Mouse (Mus musculus) cortical plate, adult 2 months (tissue): ENCODE measurements around the gene Rpl36a. TPM values are rescaled to one million over a fixed set of nuclear protein-coding genes. Genes with fewer than 3 reads are reported as not detected.
A peak's percentile ranks its signal among the peaks of the same experiment; 100 is the strongest.
"Not testable (repeated sequence)": the region's sequence is repeated elsewhere in the genome, so short reads cannot be mapped to it uniquely, and the experiment has no call there.

Experiments used
- H3K27ac ChIP-seq: fragments of 200-500 bp; 2 replicates; pipeline ENCODE4 v1.5.1; 2012; ENCODE audit warnings: low read length, control low read depth, inconsistent platforms; ENCODE audit not compliant: insufficient read depth
- H3K4me1 ChIP-seq: fragments of 200-500 bp; 2 replicates; pipeline ENCODE4 v1.6.1; 2011; ENCODE audit warnings: low read length; ENCODE audit not compliant: control insufficient read depth, insufficient read depth
- H3K4me3 ChIP-seq: fragments of 200-500 bp; 2 replicates; pipeline ENCODE4 v1.5.1; 2011; ENCODE audit warnings: mild to moderate bottlenecking, low read length, control low read depth; ENCODE audit not compliant: insufficient read depth
- CTCF ChIP-seq: fragments of 200-500 bp; IDR thresholded peaks from 2 replicates; pipeline ENCODE4 v1.5.1; 2011; ENCODE audit warnings: mild to moderate bottlenecking, control low read depth, low read length; ENCODE audit not compliant: insufficient read depth; ENCODE audit errors: extremely low read depth
- POLR2A ChIP-seq: fragments of 200-500 bp; IDR thresholded peaks from 2 replicates; pipeline ENCODE4 v1.6.1; 2011; ENCODE audit warnings: mild to moderate bottlenecking, low read length, control low read depth; ENCODE audit not compliant: insufficient read depth; ENCODE audit errors: extremely low read depth
- polyA plus RNA-seq: library from polyadenylated mRNA; depleted of rRNA; stranded (reverse); fragments of >200 nt; gene quantifications from 2 replicates; pipeline ENCODE4 v1.2.3, GENCODE M21; 2012; rRNA removed

Gene Rpl36a
- polyA plus RNA-seq, result 541 and 586 TPM in 2 replicates

DNA sequence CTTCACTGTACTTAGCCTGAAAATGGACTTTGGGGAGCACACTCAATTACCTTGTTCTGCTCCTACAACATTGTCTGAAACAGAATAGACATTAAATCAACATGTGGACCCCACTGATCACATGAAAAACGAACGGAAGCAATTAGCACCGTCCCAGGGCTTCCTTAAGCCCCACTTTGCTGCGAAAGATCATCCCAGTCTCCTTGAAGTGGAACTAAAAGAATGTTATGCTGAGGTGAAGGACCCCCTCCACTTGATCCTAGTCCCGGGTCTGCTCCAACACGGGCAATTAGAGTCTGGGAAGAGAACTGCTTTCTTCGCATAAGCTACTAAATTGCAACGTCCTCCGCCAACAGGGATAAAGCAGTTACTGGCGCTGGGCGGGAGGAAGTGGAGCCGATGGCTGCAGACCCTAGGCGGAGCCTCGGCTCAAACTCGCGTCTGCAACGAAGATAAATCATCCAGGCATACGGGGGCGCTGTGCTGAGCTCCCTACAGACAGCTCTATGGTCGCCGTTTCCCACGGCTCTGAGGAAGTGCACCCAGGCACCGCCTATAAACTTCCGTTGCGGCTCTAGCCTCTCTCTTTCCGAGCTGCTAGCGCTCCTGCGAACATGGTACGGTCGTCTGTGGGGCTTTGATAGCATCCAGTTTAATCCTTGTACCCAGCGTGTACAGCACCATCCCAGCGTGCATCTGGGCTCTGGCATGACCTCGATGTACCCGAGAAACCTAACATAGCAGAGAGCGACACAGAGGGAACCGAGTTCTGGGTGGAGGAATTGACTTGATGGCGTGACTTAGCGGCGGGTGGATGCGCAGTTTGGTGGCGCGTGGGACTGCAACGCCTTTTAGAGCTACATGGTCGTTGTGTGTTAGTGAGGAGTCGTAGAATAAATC lies at the start of gene Rpl36a:
Gene Rpl36a (plus strand): TSS at position 552 of the 900 bp plus-strand sequence.
- Histone ChIP-seq H3K27ac (no peak within 1 kb of the TSS), H3K4me3 (peak within 1 kb of the TSS; percentile 59), H3K4me1 (no peaks in the 10 kb centered on the region)
- peak; percentile 42 for TF ChIP-seq CTCF
- TF ChIP-seq POLR2A, result peak; percentile 96

GRCm38 (mm10) chrX:134539795-134540194 lies 45.7 kb upstream of the Rpl36a start:
- H3K4me3 ChIP-seq, H3K4me1 ChIP-seq, H3K27ac ChIP-seq: not testable (repeated sequence)
- TF ChIP-seq CTCF, result 0 out of 2 replicates have a peak, but pooled peaks have one; percentile 0

DNA sequence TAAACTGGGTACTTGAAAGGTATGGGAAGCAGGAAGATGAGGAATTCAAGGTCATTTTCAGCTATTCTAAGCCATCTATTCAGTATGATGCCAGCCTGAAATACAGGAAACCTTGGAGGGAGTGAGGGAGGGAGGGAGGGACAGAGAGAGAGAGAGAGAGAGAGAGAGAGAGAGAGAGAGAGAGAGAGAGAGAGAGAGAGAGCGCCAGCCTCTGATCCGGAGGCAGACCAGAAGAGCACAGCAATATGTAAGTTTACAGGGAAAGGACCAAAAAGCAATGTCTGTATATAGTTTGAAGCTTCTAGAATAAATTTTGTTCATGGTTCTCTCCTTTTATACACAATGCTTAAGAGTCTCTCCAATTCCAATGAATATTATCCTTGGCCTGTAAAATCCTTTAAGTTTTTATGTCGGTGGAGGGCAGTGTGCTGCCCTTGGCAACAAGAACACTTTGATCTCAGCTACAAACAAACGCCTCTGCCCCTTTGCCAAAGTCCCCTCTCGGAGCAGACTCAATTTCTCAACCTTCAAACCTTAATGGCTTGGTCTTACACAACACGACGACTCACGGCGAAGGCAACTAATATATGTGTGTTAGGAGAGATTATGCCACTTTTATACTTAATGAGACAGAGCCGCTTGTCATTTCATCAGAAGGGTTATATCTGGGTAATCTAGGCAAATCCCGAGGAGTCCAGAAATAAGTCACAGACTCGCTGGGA lies 44.9 kb upstream of the Rpl36a start:
- Histone ChIP-seq H3K27ac (no peak overlapping the region), H3K4me3 (peak overlapping the region; percentile 94), H3K4me1 (no peaks in the 10 kb centered on the region)
- TF ChIP-seq POLR2A, result no peak
- no peak for TF ChIP-seq CTCF

DNA sequence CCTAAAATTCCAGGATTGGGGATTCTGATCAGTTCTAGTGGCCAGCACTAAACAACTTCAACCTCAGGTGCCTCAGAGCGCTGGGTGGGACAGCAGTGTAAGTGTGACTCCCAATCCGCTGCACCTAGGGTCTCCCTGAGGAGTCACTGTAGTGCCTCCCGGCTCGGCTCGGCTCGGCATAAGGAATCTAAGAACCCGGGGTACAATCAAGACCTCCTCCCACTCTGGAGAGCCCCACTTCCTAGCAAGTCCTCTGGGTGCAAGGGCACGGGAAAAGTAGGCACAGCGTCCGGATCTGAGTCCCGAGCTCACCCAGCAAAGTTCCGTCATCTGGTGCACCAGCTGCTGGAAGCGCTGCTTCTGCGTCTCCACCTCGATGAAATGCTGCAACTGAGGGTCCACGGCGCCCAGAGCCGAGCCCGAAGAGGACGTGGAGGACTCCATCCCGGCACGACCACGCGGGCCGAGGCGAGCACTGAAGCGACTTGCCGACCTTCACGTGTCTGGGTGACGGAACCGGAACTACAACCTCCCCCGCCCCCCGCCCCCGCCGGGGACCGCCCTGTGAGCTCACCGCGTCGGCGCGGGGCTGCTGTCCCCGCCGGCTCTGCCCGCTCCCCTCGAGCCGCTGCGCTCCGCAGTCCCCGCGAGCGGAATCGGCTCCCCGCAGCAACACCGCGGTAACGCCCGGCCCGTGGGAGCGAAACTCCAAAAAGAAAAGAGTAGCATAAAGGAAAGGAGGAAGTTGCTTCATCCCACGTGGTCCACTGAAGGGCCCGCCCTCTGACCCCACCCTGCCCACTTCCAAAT lies 44.1 kb upstream of the Rpl36a start, which contains the start of gene Timm8a1:
Gene Timm8a1 (minus strand): TSS at position 721 of the 810 bp plus-strand sequence.
- Histone ChIP-seq H3K4me1 (no peaks in the 10 kb centered on the region), H3K27ac (peak within 1 kb of the TSS; percentile 93), H3K4me3 (peak within 1 kb of the TSS; percentile 94)
- TF ChIP-seq CTCF (no peak), POLR2A (no peak)

DNA sequence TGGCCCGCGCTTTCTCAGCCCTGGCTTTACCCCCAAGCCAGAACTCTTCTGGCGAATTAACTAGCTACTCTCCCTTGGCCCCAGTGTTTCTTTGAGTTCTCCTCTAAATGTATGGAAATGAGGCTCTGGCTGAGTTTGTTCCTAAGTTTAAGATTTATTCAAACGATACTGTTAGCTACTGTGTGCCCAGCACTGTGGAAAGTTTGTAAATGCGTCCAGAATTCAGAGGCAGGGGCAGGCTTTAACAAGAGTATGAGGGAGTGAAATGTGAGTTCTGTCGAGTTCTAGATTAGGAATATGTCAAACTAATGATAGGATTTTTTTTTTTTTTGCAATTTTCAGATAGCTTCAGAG lies 43.5 kb upstream of the Rpl36a start:
- Histone ChIP-seq H3K4me1 (no peaks in the 10 kb centered on the region), H3K27ac (peak overlapping the region; percentile 93; the same call in 1 of the 2 replicates), H3K4me3 (peak overlapping the region; percentile 94)
- no peak for TF ChIP-seq CTCF
- TF ChIP-seq POLR2A, result no peak

DNA sequence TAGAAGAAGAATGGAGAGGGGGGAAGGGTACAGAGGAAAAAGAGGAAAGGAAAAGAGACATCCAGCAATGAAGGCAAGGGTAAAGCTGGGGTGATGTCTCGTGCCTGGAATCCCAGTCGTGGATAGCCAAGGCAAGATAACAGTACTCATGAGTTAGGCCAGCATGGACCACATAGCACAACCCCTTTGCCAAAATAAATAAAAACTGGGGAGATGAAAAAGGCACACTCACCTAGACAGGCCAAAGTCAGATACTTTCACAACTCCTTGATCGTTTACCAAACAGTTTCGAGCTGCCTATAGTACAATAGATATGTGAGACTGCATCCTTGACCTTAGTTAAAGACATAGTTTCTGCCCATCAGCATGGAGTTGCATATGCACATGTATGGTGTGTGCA lies 38.1 kb upstream of the Rpl36a start:
- Histone ChIP-seq H3K4me3 (no peak overlapping the region), H3K4me1 (no peaks in the 10 kb centered on the region), H3K27ac (no peak overlapping the region)
- no peak for TF ChIP-seq CTCF
- TF ChIP-seq POLR2A, result no peak

DNA sequence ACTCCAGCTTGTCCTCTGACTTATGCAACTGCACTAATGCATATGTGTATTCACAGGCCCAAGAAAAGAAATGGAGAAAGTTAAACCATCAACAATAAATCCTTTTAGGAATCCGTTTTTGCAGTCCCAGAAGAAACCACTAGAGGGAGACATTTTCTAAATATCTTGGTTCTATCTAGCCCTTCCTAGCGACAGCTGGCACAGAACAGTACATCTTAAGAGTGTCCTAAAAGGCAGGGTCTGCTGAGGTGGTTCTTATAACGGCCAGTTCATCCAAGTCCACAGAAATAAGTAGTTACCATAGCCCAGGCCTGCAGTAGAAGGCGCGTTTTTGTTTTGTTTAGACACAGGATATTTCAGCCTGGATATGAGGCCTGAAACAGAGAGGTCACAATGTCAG lies 34.6 kb upstream of the Rpl36a start:
- TF ChIP-seq POLR2A (no peak), CTCF (0 out of 2 replicates have a peak, but pooled peaks have one; percentile 11)
- H3K27ac ChIP-seq, result no peak overlapping the region
- H3K4me3 ChIP-seq, result no peak overlapping the region
- H3K4me1 ChIP-seq, result no peaks in the 10 kb centered on the region

DNA sequence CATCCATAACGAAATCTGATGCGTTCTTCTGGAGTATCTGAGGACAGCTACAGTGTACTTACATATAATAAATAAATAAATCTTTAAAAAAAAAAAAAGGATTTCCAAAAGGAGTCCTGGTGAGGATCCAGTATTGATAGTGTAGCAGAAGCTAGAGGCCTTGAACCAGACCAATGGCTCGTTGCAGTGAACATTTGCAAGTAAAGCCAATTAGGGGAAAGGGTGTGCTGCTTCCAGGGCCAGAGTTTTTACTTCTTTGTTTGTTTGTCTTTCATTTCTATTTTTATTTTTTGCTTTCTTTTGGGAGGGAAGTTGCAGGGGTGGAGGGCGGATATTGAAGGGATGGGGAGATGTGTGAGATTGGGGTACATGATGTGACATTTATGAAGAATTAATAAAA lies 32.1 kb upstream of the Rpl36a start:
- Histone ChIP-seq H3K27ac (no peak overlapping the region), H3K4me1 (no peaks in the 10 kb centered on the region), H3K4me3 (no peak overlapping the region)
- TF ChIP-seq POLR2A (no peak), CTCF (no peak)

DNA sequence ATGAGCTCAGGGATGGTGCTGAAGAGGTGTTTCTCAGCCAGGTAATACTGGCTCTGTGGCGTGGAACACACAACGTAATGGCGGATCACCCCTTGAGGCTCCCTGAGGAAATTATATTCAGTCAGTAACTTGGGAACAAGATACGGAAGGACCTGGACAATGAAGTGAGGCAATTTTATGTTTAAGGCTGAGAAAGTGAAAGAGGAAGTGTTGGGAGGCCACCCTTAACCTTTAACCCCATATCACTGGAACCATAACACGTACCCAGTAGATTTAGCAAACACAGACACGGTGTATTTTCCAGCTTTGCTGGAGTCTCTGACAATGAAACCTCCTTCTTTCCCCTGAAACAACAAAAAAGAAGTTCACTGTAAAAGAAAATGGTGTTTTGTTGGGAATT lies 31.0 kb upstream of the Rpl36a start:
- Histone ChIP-seq H3K27ac (no peak overlapping the region), H3K4me1 (no peaks in the 10 kb centered on the region), H3K4me3 (no peak overlapping the region)
- no peak for TF ChIP-seq POLR2A
- no peak for TF ChIP-seq CTCF
